Mouse (Mus musculus) heart, postnatal 36 days (tissue): ENCODE measurements around the gene Olfr125. TPM values are rescaled to one million over a fixed set of nuclear protein-coding genes. Genes with fewer than 3 reads are reported as not detected.

Experiments
- DNase-seq, 2 experiments: peaks; one replicate each; pipeline ENCODE4 v3.0.0; 2021 to 2022
- intact Hi-C: fragments of 180-260 bp; cut with DNase I; formaldehyde crosslinking; loops from one replicate; pipeline ENCODE4 v1.15.1; 2025
- total RNA-seq, 2 experiments: library from RNA; stranded (reverse); gene quantifications; 2 replicates each; pipeline ENCODE4 v1.2.3; 2021

Gene Olfr125
- total RNA-seq: not detected

DNA sequence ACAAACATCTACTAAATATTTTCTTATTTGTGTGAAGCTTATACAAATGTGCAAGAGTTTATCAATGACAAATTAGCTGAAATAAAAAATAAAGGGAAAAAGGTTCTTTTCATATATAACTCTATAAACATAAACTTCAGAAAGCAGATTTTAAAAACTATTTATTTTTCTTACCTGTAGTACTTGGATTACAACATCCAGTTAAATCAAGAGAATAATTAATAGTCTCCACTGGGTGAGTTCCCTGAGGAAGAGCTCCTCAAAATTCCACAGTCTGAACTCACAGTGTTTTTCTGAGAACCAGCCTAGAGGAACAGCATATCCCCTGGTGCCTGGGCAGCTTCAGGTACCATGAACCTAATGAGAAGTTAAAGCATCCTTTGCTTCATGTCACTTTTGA, at the start of gene Olfr125:
TSS of gene Olfr125 (plus strand) at position 301 of the 400 bp plus-strand sequence.
- DNase-seq: no peak
- intact Hi-C loops: no loop called here

DNA sequence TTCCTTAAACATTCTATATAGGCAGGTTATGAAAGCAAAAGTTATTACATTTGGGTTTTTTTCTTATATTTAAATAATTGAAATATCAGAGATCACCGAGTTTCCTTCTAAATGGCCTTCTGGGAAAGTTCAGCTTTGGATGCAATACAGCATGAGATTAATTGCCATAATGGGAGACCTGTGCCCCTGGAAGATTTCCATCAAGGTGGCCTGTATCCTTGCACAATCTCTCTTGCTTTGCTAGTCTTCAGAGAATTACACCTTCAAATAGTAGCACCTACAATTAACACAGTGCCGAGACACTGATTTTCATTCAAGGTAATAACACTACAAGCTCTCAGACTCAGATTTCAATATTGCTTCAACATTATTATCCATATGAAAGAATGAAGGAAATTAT, 39.5 kb upstream of the Olfr125 start, which contains the start of gene Olfr123:
TSS of gene Olfr123 (plus strand) at position 301 of the 400 bp plus-strand sequence.
- DNase-seq: no peak
- intact Hi-C loops: no loop called here

DNA sequence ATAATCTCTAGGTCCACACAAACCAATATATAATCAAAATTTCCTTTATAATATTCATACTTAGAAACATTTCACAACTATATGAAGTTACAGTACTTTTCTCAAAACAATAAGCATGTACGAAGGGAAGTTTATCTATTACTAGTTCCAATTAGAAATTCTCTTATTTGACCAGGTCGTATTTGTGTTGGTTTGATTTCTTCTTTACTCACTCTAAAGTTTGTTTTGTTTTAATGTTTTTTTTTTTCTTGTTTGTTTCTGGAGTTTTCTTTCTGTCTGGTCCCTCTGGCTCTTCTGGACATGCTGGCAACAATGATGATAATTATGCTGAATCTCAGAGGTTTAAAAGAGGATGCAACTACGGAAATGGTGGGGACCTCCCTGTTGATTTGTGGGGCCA, 33.2 kb upstream of the Olfr125 start, which contains the start of gene Olfr124:
TSS of gene Olfr124 (plus strand) at position 301 of the 400 bp plus-strand sequence.
- no peak for DNase-seq
- intact Hi-C loops: no loop called here

DNA sequence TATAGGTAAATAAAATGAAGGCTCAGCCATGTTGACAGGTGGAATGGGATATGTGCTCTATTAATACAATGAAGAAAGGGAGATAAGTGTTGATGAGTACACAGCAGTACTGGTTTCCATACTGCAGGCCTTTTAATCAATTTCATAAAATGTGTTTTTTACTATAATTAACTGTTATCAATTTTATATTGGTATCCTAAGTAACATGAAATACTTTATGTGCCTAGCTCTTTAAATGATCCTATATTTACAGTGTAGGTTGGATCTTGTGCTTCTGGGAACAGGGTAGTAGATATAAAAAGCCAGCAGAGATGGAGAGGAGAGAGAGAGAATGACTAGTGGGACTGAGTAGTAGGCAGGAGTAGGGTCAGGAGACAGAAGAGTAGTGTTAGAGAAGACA, 14.4 kb downstream of the Olfr125 start, which contains the start of gene Olfr126:
TSS of gene Olfr126 (plus strand) at position 301 of the 400 bp plus-strand sequence.
- no peak for DNase-seq
- intact Hi-C loops: no loop called here

DNA sequence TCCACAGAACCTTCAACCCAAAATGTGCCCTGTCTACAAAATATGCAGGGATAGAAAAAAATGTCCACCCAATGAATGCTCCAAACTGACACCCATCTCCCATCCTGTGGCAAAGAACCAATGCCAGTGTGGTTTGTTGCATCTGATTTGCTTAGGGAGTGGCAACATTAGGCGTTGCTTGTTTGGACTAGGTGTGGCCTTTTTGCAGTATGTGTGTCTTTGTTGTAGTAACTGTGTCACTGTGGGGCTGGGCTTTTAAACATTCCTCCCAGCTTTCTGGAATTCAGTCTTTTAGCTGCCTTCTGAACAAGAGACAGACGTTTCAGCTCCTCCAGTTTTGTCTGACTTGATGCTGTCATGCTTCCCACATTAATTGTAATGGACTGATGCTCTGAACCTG, 31.2 kb downstream of the Olfr125 start:
- DNase-seq: no peak
- intact Hi-C loops: no loop called here

DNA sequence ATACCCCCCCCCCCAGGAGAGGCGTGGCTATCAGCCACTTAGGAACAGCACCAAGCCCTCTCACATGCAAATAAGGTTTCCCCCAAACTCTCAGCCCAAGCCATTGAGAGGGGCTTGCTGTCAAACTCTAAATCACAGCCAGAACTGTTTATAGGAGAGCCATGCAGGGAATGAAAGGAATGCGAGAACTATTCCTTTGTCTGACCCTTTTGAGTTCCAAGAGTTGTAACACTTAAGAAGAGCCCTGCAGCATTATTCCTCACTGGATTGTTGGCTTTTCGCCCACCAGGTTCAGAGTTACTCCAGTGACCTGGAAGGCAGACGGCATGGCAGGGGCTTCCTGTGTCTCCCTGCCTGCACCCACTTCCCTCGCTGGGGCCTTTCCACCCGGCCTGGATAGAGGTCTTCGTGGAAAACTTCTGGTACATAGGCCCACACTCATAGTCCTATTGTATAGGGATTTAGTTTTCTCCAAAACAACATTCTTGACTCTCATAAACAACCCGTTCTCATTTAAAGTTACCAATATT, 37.0 kb downstream of the Olfr125 start:
- intact Hi-C loops: no loop called here

DNA sequence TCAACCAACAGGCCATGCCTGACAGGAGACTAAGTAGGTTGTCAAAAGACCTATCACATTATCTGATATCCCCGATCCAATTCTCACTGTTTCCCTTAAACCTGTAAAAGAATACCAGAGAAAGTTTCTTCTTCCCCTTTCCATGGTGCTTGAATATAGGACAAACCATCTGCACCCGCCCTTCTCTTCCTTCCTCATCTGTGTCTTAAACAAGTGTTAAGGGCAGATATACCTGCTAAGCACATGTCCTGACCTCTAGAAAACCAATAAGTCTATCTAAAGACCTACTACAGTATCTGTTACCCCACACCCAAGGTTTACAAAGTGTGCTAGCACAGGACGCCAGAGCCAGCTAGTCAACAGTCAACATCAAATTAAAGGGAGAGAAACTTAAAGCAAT, 41.1 kb downstream of the Olfr125 start:
- no peak for DNase-seq
- intact Hi-C loops: no loop called here

More for the DNA sequence above, 37.0 kb downstream of the Olfr125 start:
- no peak for DNase-seq

Other genes starting within 250 kb of the Olfr125 start
- not detected for gene Olfr114, start 240.2 kb upstream of the Olfr125 start, total RNA-seq
- not detected for gene Olfr115, start 205.8 kb upstream of the Olfr125 start, total RNA-seq
- not detected for gene Olfr116, start 205.8 kb upstream of the Olfr125 start, total RNA-seq
- not detected for gene Olfr117, start 169.2 kb upstream of the Olfr125 start, total RNA-seq
- gene Olfr118, start 166.0 kb upstream of the Olfr125 start, total RNA-seq: not detected
- gene Olfr119, start 136.4 kb upstream of the Olfr125 start, total RNA-seq: not detected
- not detected for gene Olfr120, start 111.1 kb upstream of the Olfr125 start, total RNA-seq
- not detected for gene Olfr121, start 84.1 kb upstream of the Olfr125 start, total RNA-seq
- not detected for gene Olfr122, start 64.3 kb upstream of the Olfr125 start, total RNA-seq
- not detected for gene Olfr123, start 39.4 kb upstream of the Olfr125 start, total RNA-seq
- gene Olfr124, start 33.1 kb upstream of the Olfr125 start, total RNA-seq: not detected
- not detected for gene Olfr126, start 14.5 kb downstream of the Olfr125 start, total RNA-seq
- not detected for gene Olfr127, start 67.5 kb downstream of the Olfr125 start, total RNA-seq
- gene Olfr128, start 87.6 kb downstream of the Olfr125 start, total RNA-seq: not detected
- gene Olfr761, start 120.1 kb downstream of the Olfr125 start, total RNA-seq: not detected
- gene Olfr129, start 227.1 kb downstream of the Olfr125 start, total RNA-seq: not detected
- not detected for gene Olfr130, start 231.0 kb downstream of the Olfr125 start, total RNA-seq